Mouse (Mus musculus) CD4-positive, CD25-positive, alpha-beta regulatory T cell, adult 2 months (primary cell): ENCODE data around the gene B3galt1.

Experiments
- DNase-seq: peaks from one replicate; pipeline ENCODE4 v3.0.0-alpha.2; 2012; ENCODE audit warnings: low read depth, low spot score

The B3galt1 gene

GRCm38 (mm10) chr2:67724249-67724648, 158.6 kb downstream of the B3galt1 start:
- no peak for DNase-seq

- no peak for DNase-seq
Observed at GRCm38 (mm10) chr2:67730771-67731170, 165.1 kb downstream of the B3galt1 start.

GRCm38 (mm10) chr2:67751585-67751984, 185.9 kb downstream of the B3galt1 start:
- DNase-seq, result no peak

- no peak for DNase-seq
Observed at GRCm38 (mm10) chr2:67756507-67756906, 190.8 kb downstream of the B3galt1 start.

GRCm38 (mm10) chr2:67787536-67787935, 221.9 kb downstream of the B3galt1 start:
- DNase-seq, result no peak

GRCm38 (mm10) chr2:67797561-67797960, 231.9 kb downstream of the B3galt1 start:
- no peak for DNase-seq

- DNase-seq, result no peak
Observed at GRCm38 (mm10) chr2:67799981-67800380, 234.3 kb downstream of the B3galt1 start.

GRCm38 (mm10) chr2:67816149-67816548, 250.5 kb downstream of the B3galt1 start:
- DNase-seq, result no peak

GRCm38 (mm10) chr2:67818014-67818413, 252.3 kb downstream of the B3galt1 start:
- DNase-seq, result no peak

GRCm38 (mm10) chr2:67822360-67822759, 256.7 kb downstream of the B3galt1 start:
- no peak for DNase-seq

GRCm38 (mm10) chr2:67827697-67828096, 262.0 kb downstream of the B3galt1 start:
- DNase-seq, result no peak

- DNase-seq, result no peak
Observed at GRCm38 (mm10) chr2:67829055-67829915, 263.6 kb downstream of the B3galt1 start.

- no peak for DNase-seq
Observed at GRCm38 (mm10) chr2:67847806-67848205, 282.1 kb downstream of the B3galt1 start.

GRCm38 (mm10) chr2:67850725-67851124, 285.1 kb downstream of the B3galt1 start:
- DNase-seq, result no peak

GRCm38 (mm10) chr2:67858340-67858739, 292.7 kb downstream of the B3galt1 start:
- DNase-seq, result no peak

- no peak for DNase-seq
Observed at GRCm38 (mm10) chr2:67859004-67859403, 293.3 kb downstream of the B3galt1 start.

GRCm38 (mm10) chr2:67873368-67873767, 307.7 kb downstream of the B3galt1 start:
- DNase-seq, result no peak

- DNase-seq, result no peak
Observed at GRCm38 (mm10) chr2:67879836-67880235, 314.2 kb downstream of the B3galt1 start.

GRCm38 (mm10) chr2:67881713-67882281, 316.1 kb downstream of the B3galt1 start:
- DNase-seq, result no peak

- no peak for DNase-seq
Observed at GRCm38 (mm10) chr2:67897956-67898689, 332.5 kb downstream of the B3galt1 start.

- no peak for DNase-seq
Observed at GRCm38 (mm10) chr2:67901574-67901973, 335.9 kb downstream of the B3galt1 start.

- no peak for DNase-seq
Observed at GRCm38 (mm10) chr2:67902651-67903292, 337.1 kb downstream of the B3galt1 start.
